8 mouse cellular contexts compared by ENCODE assay signal in genomic region chr10:94198482-94199405, GRCm38 (mm10). TPM values are rescaled to one million over a fixed set of nuclear protein-coding genes. Genes with fewer than 3 reads are reported as not detected.
DNase-seq lines count a peak whose midpoint lies in the region; ATAC-seq lines count a peak whose summit lies in the region.

Gene Ndufa12, plus strand, starts transcription at chr10:94198720.

- no peaks in the 10 kb centered on the region for H3K9me3 ChIP-seq in hindbrain, embryonic 16.5 days (ENCODE audit: control insufficient read depth, low read length)

- H3K4me2 ChIP-seq in hindbrain, embryonic 16.5 days (ENCODE audit: low read length): peak within 1 kb of the TSS; percentile 89

- peaks cover 7% of the 10 kb centered on the region for H3K4me1 ChIP-seq in hindbrain, embryonic 16.5 days (ENCODE audit: control insufficient read depth, insufficient read depth, low read depth, low read length)

- no peaks in the 10 kb centered on the region for H3K27me3 ChIP-seq in hindbrain, embryonic 16.5 days (replicated peaks; ENCODE audit: control insufficient read depth, insufficient read depth, low read length)

- DNase-seq in WW6 (ENCODE audit: low read depth, low spot score): peak; percentile 87
- DNase-seq in cerebellum, postnatal 4 days (ENCODE audit: low spot score in 2 of 2): peak; percentile 91 to 95
- peak; percentile 96 for DNase-seq in gastrocnemius, adult 18-20 months (ENCODE audit: low spot score)
- DNase-seq in left cerebral cortex, adult 18-20 months (ENCODE audit: low spot score in 2 of 2): peak; percentile 95 to 97
- DNase-seq in right cerebral cortex, adult 18-20 months: peak; percentile 96
- peak; percentile 66 for DNase-seq in urinary bladder, postnatal 10 days (ENCODE audit: low spot score)

- peaks cover 35% of the 10 kb centered on the region for H3K79me2 ChIP-seq in macrophage (ENCODE audit: inconsistent target)

- peak; percentile 96 for ATAC-seq in hindbrain, embryonic 16.5 days

- H3K9ac ChIP-seq in hindbrain, embryonic 16.5 days (ENCODE audit: low read depth, low read length): peak within 1 kb of the TSS; percentile 87

- H3K27ac ChIP-seq in hindbrain, embryonic 16.5 days (ENCODE audit: low read depth, low read length): peak within 1 kb of the TSS; percentile 85
- H3K27ac ChIP-seq in macrophage: peak within 1 kb of the TSS; percentile 64

- H3K36me3 ChIP-seq in hindbrain, embryonic 16.5 days (ENCODE audit: control insufficient read depth, insufficient read depth, low read length): peaks cover 13% of the 10 kb centered on the region
- H3K36me3 ChIP-seq in macrophage (ENCODE audit: inconsistent target): peaks cover 3% of the 10 kb centered on the region; the same call in 1 of the 2 replicates

- peak within 1 kb of the TSS; percentile 77 for H3K4me3 ChIP-seq in hindbrain, embryonic 16.5 days (ENCODE audit: low read length)
- peak within 1 kb of the TSS; percentile 79 for H3K4me3 ChIP-seq in macrophage (ENCODE audit: inconsistent target)

- under 1% methylated on average over 46 of the region's 46 CpGs for WGBS in hindbrain, embryonic 16.5 days
- WGBS in macrophage (ENCODE audit: missing documents): 1% methylated on average over 46 of the region's 46 CpGs

RNA-seq across cellular contexts. Expression of gene Ndufa12, which starts in this region (rescaled TPM):
- 100 to 1,000 TPM; 643 to 673 TPM for total RNA-seq in gastrocnemius, adult 18-20 months (2021)
- polyA plus RNA-seq in hindbrain, embryonic 16.5 days (2015; fragmentation: Nextera tagmentation; extraction: Ambion mirVana): 345 and 380 TPM in 2 replicates
- total RNA-seq in left cerebral cortex, adult 18-20 months (2021): 100 to 1,000 TPM; 249 to 266 TPM
- 10 to 100 TPM in 20 of 26 experiments, 1 to 10 TPM in 6; 5.0 to 36.3 (median 13.4) TPM for total RNA-seq in macrophage (2018; cell fraction: chromatin; rRNA removed)
- 100 to 1,000 TPM in 17 of 26 experiments, 10 to 100 TPM in 9; 82.5 to 149 (median 108) TPM for total RNA-seq in macrophage (2018; cell fraction: cytosol; rRNA removed)
- 10 to 100 TPM in 25 of 26 experiments, 1 to 10 TPM in 1; 8.2 to 34.5 (median 17.6) TPM for total RNA-seq in macrophage (2018; cell fraction: nucleus; rRNA removed)
- polyA plus RNA-seq in macrophage (2018): 111 to 315 TPM (median 226 TPM) in 3 replicates

Comparison
In these comparisons a context has a peak if more than half of its experiments do, and no peak if none do; other contexts are left out.
1. Peak in every context shown above with its lines: DNase-seq, ATAC-seq, H3K4me3 ChIP-seq and H3K27ac ChIP-seq.